Mouse (Mus musculus) midbrain, embryonic 12.5 days (tissue): ENCODE measurements around the gene Esyt2. TPM values are rescaled to one million over a fixed set of nuclear protein-coding genes. Genes with fewer than 3 reads are reported as not detected.

ENCODE experiments used
- ATAC-seq: fragments of 200-750 bp; cut with Nextera tagmentation; 2 replicates; pipeline ENCODE4 v1.8.0; 2017; ENCODE audit warnings: low read depth, moderate TSS enrichment, moderate library complexity; ENCODE audit not compliant: low FRiP score
- H3K27ac ChIP-seq: fragments of 300-500 bp; sonication (generic); replicated peaks from 2 replicates; pipeline ENCODE4 v1.5.1; 2016; ENCODE audit warnings: mild to moderate bottlenecking
- H3K27me3 ChIP-seq: fragments of 300-500 bp; sonication (generic); 2 replicates; pipeline ENCODE4 v1.6.1; 2016; ENCODE audit warnings: mild to moderate bottlenecking
- H3K36me3 ChIP-seq: fragments of 300-500 bp; sonication (generic); 2 replicates; pipeline ENCODE4 v1.6.1; 2016
- H3K4me1 ChIP-seq: fragments of 300-500 bp; sonication (generic); 2 replicates; pipeline ENCODE4 v1.6.1; 2016
- H3K4me2 ChIP-seq: fragments of 300-500 bp; sonication (generic); replicated peaks from 2 replicates; pipeline ENCODE4 v1.6.1; 2016; ENCODE audit warnings: mild to moderate bottlenecking, moderate library complexity
- H3K4me3 ChIP-seq: fragments of 300-500 bp; sonication (generic); 2 replicates; pipeline ENCODE4 v1.5.1; 2016; ENCODE audit warnings: mild to moderate bottlenecking
- H3K9ac ChIP-seq: fragments of 300-500 bp; sonication (generic); replicated peaks from 2 replicates; pipeline ENCODE4 v1.6.1; 2016; ENCODE audit warnings: mild to moderate bottlenecking, moderate library complexity
- H3K9me3 ChIP-seq: fragments of 300-500 bp; sonication (generic); 2 replicates; pipeline ENCODE4 v1.6.1; 2016; ENCODE audit warnings: mild to moderate bottlenecking
- WGBS: fragments of 180-500 bp; shearing (Covaris S2); methylation state at CpG from one replicate; pipeline ENCODE4 v1.1.7; 2016; 5-methylcytosine and 5-hydroxymethylcytosine counted together
- polyA plus RNA-seq: library from polyadenylated mRNA; unstranded; fragments of >200 nt; fragmentation: Nextera tagmentation; extraction: Ambion mirVana; gene quantifications from 2 replicates; pipeline ENCODE4 v1.2.1, GENCODE M21; 2016

The Esyt2 gene
- polyA plus RNA-seq, 1 experiment from 2014 or later, result 17.9 TPM

GRCm38 (mm10) chr12:116368857-116369256, 87.9 kb downstream of the Esyt2 start:
- 93% methylated on average over 2 of the region's 2 CpGs for WGBS
- Histone ChIP-seq H3K4me3 (no peak overlapping the region), H3K27me3 (no peaks in the 10 kb centered on the region), H3K4me2 (no peak overlapping the region), H3K9me3 (no peaks in the 10 kb centered on the region), H3K36me3 (peaks cover 37% of the 10 kb centered on the region), H3K4me1 (no peaks in the 10 kb centered on the region), H3K27ac (no peak overlapping the region), H3K9ac (no peak overlapping the region)
- no peak for ATAC-seq

- no peaks in the 10 kb centered on the region for H3K27me3 ChIP-seq
- 82% methylated on average over 2 of the region's 2 CpGs for WGBS
- no peaks in the 10 kb centered on the region for H3K4me1 ChIP-seq
- H3K4me3 ChIP-seq, result no peak overlapping the region
- H3K4me2 ChIP-seq, result no peak overlapping the region
- no peaks in the 10 kb centered on the region for H3K9me3 ChIP-seq
- H3K27ac ChIP-seq, result no peak overlapping the region
- no peaks in the 10 kb centered on the region for H3K36me3 ChIP-seq
- ATAC-seq, result no peak
- H3K9ac ChIP-seq, result no peak overlapping the region
Measured at GRCm38 (mm10) chr12:116383101-116383500, 102.1 kb downstream of the Esyt2 start.

GRCm38 (mm10) chr12:116383995-116384394, 103.0 kb downstream of the Esyt2 start:
- no peaks in the 10 kb centered on the region for H3K36me3 ChIP-seq
- no peak overlapping the region for H3K4me3 ChIP-seq
- H3K9me3 ChIP-seq, result no peaks in the 10 kb centered on the region
- no peak overlapping the region for H3K27ac ChIP-seq
- no peaks in the 10 kb centered on the region for H3K4me1 ChIP-seq
- ATAC-seq, result no peak
- no peaks in the 10 kb centered on the region for H3K27me3 ChIP-seq
- no peak overlapping the region for H3K9ac ChIP-seq
- H3K4me2 ChIP-seq, result no peak overlapping the region

DNA sequence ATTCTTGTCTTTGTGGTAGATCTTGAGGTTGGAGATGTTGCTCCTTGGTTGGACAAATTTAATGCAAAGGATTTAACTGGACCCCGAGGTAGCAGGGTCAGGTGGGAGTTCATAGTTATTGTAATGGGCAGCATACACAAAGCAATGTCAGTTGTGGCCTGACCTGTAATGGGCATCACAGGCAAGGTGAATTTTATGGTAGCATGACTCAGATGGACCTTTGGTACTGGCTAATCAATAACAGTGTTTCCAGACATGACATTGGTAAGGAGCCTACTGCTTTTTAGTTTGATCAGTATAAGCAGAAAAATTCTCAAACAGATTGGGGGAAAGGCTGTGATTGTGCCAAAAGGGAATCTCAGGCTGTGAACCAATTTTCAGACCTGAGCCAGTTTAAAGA, 105.8 kb downstream of the Esyt2 start:
- no peak for ATAC-seq
- Histone ChIP-seq H3K4me1 (no peaks in the 10 kb centered on the region), H3K36me3 (no peaks in the 10 kb centered on the region), H3K4me3 (no peak overlapping the region), H3K27me3 (no peaks in the 10 kb centered on the region), H3K27ac (no peak overlapping the region), H3K4me2 (no peak overlapping the region), H3K9ac (no peak overlapping the region), H3K9me3 (no peaks in the 10 kb centered on the region)
- 85% methylated on average over 1 of the region's 1 CpGs for WGBS

GRCm38 (mm10) chr12:116389868-116390267, 108.9 kb downstream of the Esyt2 start:
- ATAC-seq, result no peak
- WGBS, result 56% methylated on average over 1 of the region's 1 CpGs
- Histone ChIP-seq H3K27ac (no peak overlapping the region), H3K9me3 (no peaks in the 10 kb centered on the region), H3K9ac (no peak overlapping the region), H3K4me2 (no peak overlapping the region), H3K36me3 (no peaks in the 10 kb centered on the region), H3K4me1 (no peaks in the 10 kb centered on the region), H3K27me3 (no peaks in the 10 kb centered on the region), H3K4me3 (no peak overlapping the region)

DNA sequence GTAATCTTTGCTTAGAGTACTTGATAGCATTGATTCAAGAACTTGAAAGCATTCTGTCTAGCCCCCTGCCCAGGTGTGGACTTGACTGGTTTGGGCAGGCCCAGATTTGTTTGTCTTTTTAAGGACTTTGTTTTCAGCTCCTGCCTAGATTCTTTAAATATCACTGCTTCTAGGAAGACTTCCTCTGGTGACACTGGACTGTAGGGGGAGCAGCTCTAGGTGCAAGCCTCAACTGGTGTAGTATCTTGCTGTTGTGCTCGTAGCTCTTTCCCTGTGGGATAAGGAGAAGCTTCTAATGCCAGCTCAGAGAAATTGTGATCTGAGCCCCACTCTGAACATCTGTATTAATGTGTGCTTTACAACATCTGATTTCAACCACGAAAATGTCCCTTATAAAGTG, 113.3 kb downstream of the Esyt2 start:
- Histone ChIP-seq H3K36me3 (no peaks in the 10 kb centered on the region), H3K4me3 (no peak overlapping the region), H3K4me1 (no peaks in the 10 kb centered on the region), H3K27ac (no peak overlapping the region), H3K27me3 (no peaks in the 10 kb centered on the region), H3K9ac (no peak overlapping the region), H3K4me2 (no peak overlapping the region), H3K9me3 (no peaks in the 10 kb centered on the region)
- ATAC-seq, result no peak
- WGBS, result 76% methylated on average over 2 of the region's 2 CpGs

- Histone ChIP-seq H3K9me3 (no peaks in the 10 kb centered on the region), H3K9ac (no peak overlapping the region), H3K27ac (no peak overlapping the region), H3K4me2 (no peak overlapping the region), H3K36me3 (no peaks in the 10 kb centered on the region), H3K4me3 (no peak overlapping the region), H3K27me3 (no peaks in the 10 kb centered on the region), H3K4me1 (no peaks in the 10 kb centered on the region)
- 88% methylated on average over 2 of the region's 2 CpGs for WGBS
- ATAC-seq, result no peak
Measured at GRCm38 (mm10) chr12:116395312-116395711, 114.3 kb downstream of the Esyt2 start.

- ATAC-seq, result no peak
- no peaks in the 10 kb centered on the region for H3K36me3 ChIP-seq
- H3K4me3 ChIP-seq, result no peak overlapping the region
- 73% methylated on average over 2 of the region's 2 CpGs for WGBS
- no peaks in the 10 kb centered on the region for H3K4me1 ChIP-seq
- no peaks in the 10 kb centered on the region for H3K27me3 ChIP-seq
- no peak overlapping the region for H3K9ac ChIP-seq
- no peak overlapping the region for H3K4me2 ChIP-seq
- H3K9me3 ChIP-seq, result peaks cover 5% of the 10 kb centered on the region; the same call in 1 of the 2 replicates
- H3K27ac ChIP-seq, result no peak overlapping the region
Measured at GRCm38 (mm10) chr12:116396072-116396695, 115.2 kb downstream of the Esyt2 start.

- H3K4me3 ChIP-seq, result peak overlapping the region; percentile 75
- peak overlapping the region; percentile 87 for H3K4me2 ChIP-seq
- H3K36me3 ChIP-seq, result peaks cover 33% of the 10 kb centered on the region
- ATAC-seq, result no peak; the same call in 1 of the 2 replicates
- H3K9me3 ChIP-seq, result peaks cover 33% of the 10 kb centered on the region
- H3K4me1 ChIP-seq, result peaks cover 15% of the 10 kb centered on the region
- H3K27ac ChIP-seq, result no peak overlapping the region
- no peak overlapping the region for H3K9ac ChIP-seq
- WGBS, result 97% methylated on average over 18 of the region's 18 CpGs
- no peaks in the 10 kb centered on the region for H3K27me3 ChIP-seq
Measured at GRCm38 (mm10) chr12:116404012-116404679, 123.2 kb downstream of the Esyt2 start.

GRCm38 (mm10) chr12:116405045-116405835, 124.2 kb downstream of the Esyt2 start, which contains the start of gene Ncapg2:
Gene Ncapg2 (plus strand): TSS chr12:116405402.
- under 1% methylated on average over 71 of the region's 72 CpGs for WGBS
- H3K27me3 ChIP-seq, result no peaks in the 10 kb centered on the region
- H3K9ac ChIP-seq, result peak within 1 kb of the TSS; percentile 73
- peaks cover 37% of the 10 kb centered on the region for H3K36me3 ChIP-seq
- peaks cover 33% of the 10 kb centered on the region for H3K9me3 ChIP-seq
- H3K4me3 ChIP-seq, result peak within 1 kb of the TSS; percentile 75
- ATAC-seq, result peak; percentile 99
- peak within 1 kb of the TSS; percentile 87 for H3K4me2 ChIP-seq
- peaks cover 15% of the 10 kb centered on the region for H3K4me1 ChIP-seq
- H3K27ac ChIP-seq, result no peak within 1 kb of the TSS

- peak overlapping the region; percentile 87 for H3K4me2 ChIP-seq
- H3K36me3 ChIP-seq, result peaks cover 37% of the 10 kb centered on the region
- H3K27ac ChIP-seq, result no peak overlapping the region
- no peaks in the 10 kb centered on the region for H3K27me3 ChIP-seq
- H3K9ac ChIP-seq, result peak overlapping the region; percentile 73
- peak overlapping the region; percentile 75 for H3K4me3 ChIP-seq
- peaks cover 15% of the 10 kb centered on the region for H3K4me1 ChIP-seq
- 14% methylated on average over 8 of the region's 8 CpGs for WGBS
- no peak; the same call in 1 of the 2 replicates for ATAC-seq
- peaks cover 29% of the 10 kb centered on the region for H3K9me3 ChIP-seq
Measured at GRCm38 (mm10) chr12:116405836-116406155, 124.8 kb downstream of the Esyt2 start.

DNA sequence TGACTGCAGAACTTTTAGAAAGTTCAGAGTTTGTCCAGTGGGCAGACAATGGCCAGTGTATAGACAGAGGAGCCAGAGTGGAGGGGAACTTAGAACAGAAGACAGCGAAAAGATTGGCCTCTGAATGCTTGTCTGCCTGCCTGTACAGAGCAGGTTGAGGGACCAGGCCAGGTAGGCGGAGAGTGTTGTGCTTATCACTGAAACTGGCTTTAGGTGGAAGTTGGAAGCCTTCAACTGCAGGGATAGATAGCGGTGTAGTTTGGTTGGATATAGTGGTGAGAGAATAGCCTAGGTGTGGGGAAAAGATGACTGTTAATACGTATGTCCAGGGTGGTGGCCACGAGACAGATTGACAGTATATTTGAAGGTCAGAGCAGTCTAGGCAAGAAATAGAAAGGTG, 126.9 kb downstream of the Esyt2 start:
- no peak overlapping the region for H3K27ac ChIP-seq
- H3K4me1 ChIP-seq, result peaks cover 15% of the 10 kb centered on the region
- peaks cover 15% of the 10 kb centered on the region for H3K9me3 ChIP-seq
- WGBS, result 97% methylated on average over 5 of the region's 5 CpGs
- no peak overlapping the region for H3K9ac ChIP-seq
- no peak for ATAC-seq
- no peaks in the 10 kb centered on the region for H3K27me3 ChIP-seq
- H3K36me3 ChIP-seq, result peaks cover 28% of the 10 kb centered on the region
- no peak overlapping the region for H3K4me3 ChIP-seq
- H3K4me2 ChIP-seq, result no peak overlapping the region
